Mouse (Mus musculus) heart, embryonic 12.5 days (tissue): ENCODE measurements around the gene Cd34. TPM values are rescaled to one million over a fixed set of nuclear protein-coding genes. Genes with fewer than 3 reads are reported as not detected.

Experiments
- ATAC-seq: fragments of 200-750 bp; cut with Nextera tagmentation; 2 replicates; pipeline ENCODE4 v1.8.0; 2017; ENCODE audit warnings: moderate TSS enrichment, moderate library complexity; ENCODE audit not compliant: insufficient number of reproducible peaks, low FRiP score
- H3K27ac ChIP-seq: fragments of 300-500 bp; sonication (generic); 2 replicates; pipeline ENCODE4 v1.5.1; 2016; ENCODE audit warnings: mild to moderate bottlenecking, moderate library complexity; ENCODE audit not compliant: poor library complexity, severe bottlenecking
- H3K27me3 ChIP-seq: fragments of 300-500 bp; sonication (generic); replicated peaks from 2 replicates; pipeline ENCODE4 v1.6.1; 2016; ENCODE audit warnings: mild to moderate bottlenecking, moderate library complexity
- H3K36me3 ChIP-seq: fragments of 300-500 bp; sonication (generic); 2 replicates; pipeline ENCODE4 v1.6.1; 2016; ENCODE audit warnings: mild to moderate bottlenecking, moderate library complexity
- H3K4me1 ChIP-seq: fragments of 300-500 bp; sonication (generic); replicated peaks from 2 replicates; pipeline ENCODE4 v1.6.1; 2016; ENCODE audit warnings: mild to moderate bottlenecking
- H3K4me2 ChIP-seq: fragments of 300-500 bp; sonication (generic); 2 replicates; pipeline ENCODE4 v1.6.1; 2016; ENCODE audit warnings: mild to moderate bottlenecking, moderate library complexity
- H3K4me3 ChIP-seq: fragments of 300-500 bp; sonication (generic); 2 replicates; pipeline ENCODE4 v1.5.1; 2016; ENCODE audit warnings: mild to moderate bottlenecking
- H3K9ac ChIP-seq: fragments of 300-500 bp; sonication (generic); 2 replicates; pipeline ENCODE4 v1.6.1; 2016; ENCODE audit warnings: mild to moderate bottlenecking, moderate library complexity
- H3K9me3 ChIP-seq: fragments of 300-500 bp; sonication (generic); replicated peaks from 2 replicates; pipeline ENCODE4 v1.6.1; 2016; ENCODE audit warnings: mild to moderate bottlenecking, moderate library complexity
- WGBS: fragments of 180-500 bp; shearing (Covaris S2); methylation state at CpG from one replicate; pipeline ENCODE4 v1.1.7; 2016; 5-methylcytosine and 5-hydroxymethylcytosine counted together
- polyA plus RNA-seq: library from polyadenylated mRNA; unstranded; fragments of >200 nt; fragmentation: Nextera tagmentation; extraction: Ambion mirVana; gene quantifications from 2 replicates; pipeline ENCODE4 v1.2.1, GENCODE M21; 2016

Cd34 gene
- polyA plus RNA-seq, 1 experiment from 2014 or later = 86.2 TPM

DNA sequence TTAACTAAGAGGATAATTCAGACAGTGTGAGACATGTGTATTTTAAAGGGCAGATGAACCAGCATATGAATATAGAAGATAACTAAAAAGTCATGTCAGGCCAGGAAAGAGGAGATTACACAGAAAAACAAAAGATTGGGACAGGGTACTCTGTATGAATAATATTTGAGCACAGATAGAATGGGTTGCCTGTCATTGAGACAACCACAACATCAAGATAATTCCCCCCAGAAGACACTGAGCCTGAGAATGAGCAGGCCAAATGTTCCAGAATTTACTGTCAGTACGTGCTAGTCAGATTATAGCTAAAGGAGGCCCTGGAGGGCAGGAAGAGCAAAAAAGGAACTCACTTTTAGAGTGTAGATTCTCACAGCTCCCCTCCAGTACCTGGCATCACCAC, 3.3 kb upstream of the Cd34 start:
- ATAC-seq = no peak
- WGBS = 40% methylated on average over 1 of the region's 1 CpGs

DNA sequence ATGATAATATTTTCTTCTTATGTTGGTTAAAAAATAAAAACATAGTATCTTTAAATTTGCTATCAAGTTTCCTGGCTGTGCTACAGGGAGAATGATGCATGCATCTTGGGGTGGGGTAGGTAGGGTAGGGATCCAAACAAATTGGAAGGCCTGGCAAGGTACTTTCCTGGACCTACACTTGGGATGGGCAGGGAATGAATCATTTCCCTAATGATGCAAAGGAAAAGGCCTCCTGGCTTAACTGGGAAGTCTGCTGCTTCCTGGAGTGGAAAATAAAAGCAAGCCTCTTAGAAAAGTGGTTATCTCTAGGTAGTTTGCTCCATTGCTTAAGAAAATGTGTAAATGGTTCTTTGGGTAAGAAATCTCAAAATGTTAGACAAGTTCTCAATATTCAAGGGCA, 2.9 kb downstream of the Cd34 start:
- Histone ChIP-seq H3K36me3 (no peaks in the 10 kb centered on the region), H3K9ac (no peak overlapping the region), H3K9me3 (no peaks in the 10 kb centered on the region), H3K4me3 (no peak overlapping the region), H3K4me2 (0 out of 2 replicates have a peak overlapping the region, but pooled peaks have one; percentile 40), H3K4me1 (peaks cover 24% of the 10 kb centered on the region), H3K27ac (peak overlapping the region; percentile 50), H3K27me3 (peaks cover 9% of the 10 kb centered on the region; the same call in 1 of the 2 replicates)
- no peak for ATAC-seq

More for the DNA sequence above, 3.3 kb upstream of the Cd34 start:
- no peak overlapping the region for H3K27ac ChIP-seq
- peaks cover 9% of the 10 kb centered on the region; the same call in 1 of the 2 replicates for H3K27me3 ChIP-seq
- no peaks in the 10 kb centered on the region for H3K36me3 ChIP-seq
- H3K4me3 ChIP-seq = no peak overlapping the region
- no peaks in the 10 kb centered on the region for H3K9me3 ChIP-seq
- H3K4me2 ChIP-seq = no peak overlapping the region
- H3K9ac ChIP-seq = no peak overlapping the region
- peaks cover 21% of the 10 kb centered on the region for H3K4me1 ChIP-seq

DNA sequence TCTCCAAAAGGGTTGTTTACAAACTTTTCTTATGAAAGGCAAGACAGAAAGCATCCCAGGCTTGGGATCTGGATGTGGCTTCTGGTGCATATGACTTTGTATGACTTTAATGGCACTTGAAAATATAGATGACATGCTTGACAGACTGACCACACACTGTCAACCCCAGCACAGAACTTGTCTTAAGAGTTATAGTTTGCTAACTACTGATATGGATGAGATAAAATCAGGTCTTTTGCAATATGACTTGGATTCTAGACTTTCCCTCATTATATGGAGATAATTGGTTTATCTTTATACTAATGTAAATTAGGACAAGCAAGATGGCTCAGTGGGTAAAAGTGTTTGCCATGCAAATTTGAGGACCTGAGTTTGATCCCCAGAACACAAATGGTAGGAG, 4.3 kb downstream of the Cd34 start:
- Histone ChIP-seq H3K27ac (no peak overlapping the region), H3K9ac (no peak overlapping the region), H3K27me3 (peaks cover 9% of the 10 kb centered on the region; the same call in 1 of the 2 replicates), H3K9me3 (no peaks in the 10 kb centered on the region), H3K4me2 (no peak overlapping the region), H3K4me3 (no peak overlapping the region), H3K36me3 (0 out of 2 replicates have a peak, but pooled peaks cover 3% of the 10 kb centered on the region), H3K4me1 (peaks cover 21% of the 10 kb centered on the region; the same call in 1 of the 2 replicates)
- no peak for ATAC-seq

DNA sequence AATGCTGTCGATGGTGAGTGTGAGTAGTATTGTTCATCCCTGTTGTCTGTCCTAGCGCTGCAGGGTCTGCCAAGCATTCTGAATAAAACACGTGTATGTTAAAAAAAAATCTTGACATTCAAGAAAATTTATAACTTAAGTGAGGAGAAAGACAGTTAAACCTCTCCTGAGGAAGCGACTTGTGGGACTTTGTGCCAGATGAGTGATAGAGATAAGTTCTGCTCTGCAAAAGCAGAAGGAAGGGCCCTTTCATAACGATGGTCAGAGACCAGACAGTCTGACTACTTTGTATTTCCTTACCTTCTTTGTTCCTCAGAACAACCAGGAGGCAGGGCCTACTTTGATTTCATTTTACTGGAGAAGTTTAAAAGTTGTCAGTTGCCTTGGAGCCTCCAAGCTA, 4.9 kb downstream of the Cd34 start:
- H3K4me2 ChIP-seq = no peak overlapping the region; the same call in 1 of the 2 replicates
- H3K36me3 ChIP-seq = 0 out of 2 replicates have a peak, but pooled peaks cover 4% of the 10 kb centered on the region
- no peak overlapping the region for H3K27ac ChIP-seq
- no peaks in the 10 kb centered on the region for H3K9me3 ChIP-seq
- no peak overlapping the region for H3K4me3 ChIP-seq
- H3K9ac ChIP-seq = no peak overlapping the region
- WGBS = 69% methylated on average over 5 of the region's 5 CpGs
- peaks cover 20% of the 10 kb centered on the region; the same call in 1 of the 2 replicates for H3K4me1 ChIP-seq
- ATAC-seq = no peak
- H3K27me3 ChIP-seq = peaks cover 9% of the 10 kb centered on the region; the same call in 1 of the 2 replicates

DNA sequence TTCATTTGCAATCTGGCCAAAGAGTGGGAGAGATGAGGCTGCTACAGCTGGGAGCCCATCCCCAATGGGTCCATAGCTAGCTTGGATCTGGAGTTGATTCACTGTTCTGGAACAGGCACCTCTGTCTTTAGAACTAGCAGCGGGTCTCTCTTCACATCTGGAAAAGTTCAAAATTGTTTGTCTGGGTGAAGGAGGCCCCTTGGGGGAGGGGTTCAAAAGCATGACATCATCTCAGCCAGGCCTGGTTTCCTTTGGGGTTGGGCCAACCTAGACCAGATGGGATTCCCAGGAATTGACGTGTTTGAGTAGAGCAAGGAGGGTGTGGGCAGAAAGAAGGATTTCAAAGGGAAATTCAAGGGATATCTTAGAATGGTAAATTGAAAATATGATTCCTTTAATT, 6.8 kb downstream of the Cd34 start:
- peak; percentile 51 for ATAC-seq
- 30% methylated on average over 2 of the region's 2 CpGs for WGBS
- Histone ChIP-seq H3K9ac (no peak overlapping the region), H3K4me1 (peaks cover 21% of the 10 kb centered on the region), H3K4me2 (no peak overlapping the region), H3K36me3 (0 out of 2 replicates have a peak, but pooled peaks cover 4% of the 10 kb centered on the region), H3K27ac (no peak overlapping the region; the same call in 1 of the 2 replicates), H3K27me3 (no peaks in the 10 kb centered on the region), H3K9me3 (no peaks in the 10 kb centered on the region), H3K4me3 (no peak overlapping the region)

DNA sequence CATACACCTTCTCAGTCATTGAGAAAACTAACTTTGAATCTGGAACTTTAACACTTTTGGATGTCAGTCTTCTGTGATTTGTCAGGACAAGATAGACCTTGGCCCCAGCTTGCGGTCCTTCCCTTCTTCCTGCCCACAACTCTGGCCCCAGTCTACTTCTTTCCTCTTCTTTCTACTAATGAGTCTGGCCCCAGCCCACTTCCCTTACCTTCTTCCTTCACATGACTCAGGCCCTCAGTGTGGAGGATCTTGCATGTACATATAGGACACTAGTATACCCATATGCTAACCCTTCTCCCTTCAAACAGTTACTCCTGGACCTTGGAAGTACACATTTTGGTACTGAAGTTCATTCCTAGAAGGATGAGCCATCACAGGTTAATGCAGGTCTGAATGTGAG, 7.8 kb downstream of the Cd34 start:
- no peak overlapping the region for H3K9ac ChIP-seq

DNA sequence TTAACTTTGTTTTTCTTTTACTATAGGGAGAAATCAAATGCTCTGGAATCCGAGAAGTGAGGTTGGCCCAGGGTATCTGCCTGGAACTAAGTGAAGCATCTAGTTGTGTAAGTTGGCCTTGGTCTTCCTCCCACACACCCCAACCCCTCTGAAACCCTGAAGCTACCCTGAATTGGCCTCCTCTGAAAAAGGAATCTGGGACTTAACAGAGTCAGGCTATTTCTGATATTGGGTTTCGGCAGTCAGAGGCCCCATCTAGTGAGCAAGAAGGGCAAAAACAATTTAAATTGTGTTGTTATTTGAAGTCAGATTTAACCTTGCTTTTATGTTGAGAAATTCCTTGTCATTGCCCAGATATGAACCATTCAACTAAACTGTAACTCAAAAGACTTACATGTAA, 12.3 kb downstream of the Cd34 start:
- H3K4me2 ChIP-seq = no peak overlapping the region
- no peak for ATAC-seq
- no peaks in the 10 kb centered on the region for H3K27me3 ChIP-seq
- peaks cover 8% of the 10 kb centered on the region; the same call in 1 of the 2 replicates for H3K4me1 ChIP-seq
- no peak overlapping the region for H3K27ac ChIP-seq
- no peak overlapping the region for H3K4me3 ChIP-seq
- 48% methylated on average over 2 of the region's 2 CpGs for WGBS
- H3K9me3 ChIP-seq = no peaks in the 10 kb centered on the region
- no peak overlapping the region for H3K9ac ChIP-seq
- peaks cover 4% of the 10 kb centered on the region; the same call in 1 of the 2 replicates for H3K36me3 ChIP-seq

More for the DNA sequence above, 7.8 kb downstream of the Cd34 start:
- 0 out of 2 replicates have a peak, but pooled peaks cover 4% of the 10 kb centered on the region for H3K36me3 ChIP-seq
- no peak overlapping the region for H3K4me3 ChIP-seq
- no peaks in the 10 kb centered on the region for H3K27me3 ChIP-seq
- ATAC-seq = no peak
- H3K4me2 ChIP-seq = no peak overlapping the region
- no peak overlapping the region for H3K27ac ChIP-seq
- H3K9me3 ChIP-seq = no peaks in the 10 kb centered on the region
- WGBS = 85% methylated on average over 1 of the region's 1 CpGs
- peaks cover 18% of the 10 kb centered on the region for H3K4me1 ChIP-seq

DNA sequence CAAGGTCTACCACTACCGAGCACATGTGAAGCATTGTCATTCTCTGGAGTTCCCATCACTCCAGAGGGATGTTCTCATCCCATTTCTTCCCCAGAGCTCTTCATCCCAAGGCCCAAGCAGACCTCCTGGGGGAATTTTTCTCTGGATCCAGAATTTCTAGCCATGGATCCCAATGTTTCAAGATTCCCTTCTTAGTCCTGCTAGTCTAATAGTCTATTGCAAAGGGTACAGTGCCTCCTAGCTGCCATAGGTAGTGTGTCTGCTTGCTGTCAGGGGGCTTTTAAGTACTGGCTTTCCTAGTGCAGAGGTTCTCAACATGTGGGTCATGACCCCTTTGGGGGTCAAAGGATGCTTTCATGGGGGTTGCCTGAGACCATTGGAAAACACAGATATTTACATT, 14.3 kb downstream of the Cd34 start:
- no peaks in the 10 kb centered on the region for H3K27me3 ChIP-seq
- H3K36me3 ChIP-seq = peaks cover 2% of the 10 kb centered on the region; the same call in 1 of the 2 replicates
- no peak for ATAC-seq
- H3K9ac ChIP-seq = no peak overlapping the region
- H3K4me1 ChIP-seq = peaks cover 8% of the 10 kb centered on the region; the same call in 1 of the 2 replicates
- H3K4me3 ChIP-seq = no peak overlapping the region
- H3K9me3 ChIP-seq = no peaks in the 10 kb centered on the region
- no peak overlapping the region for H3K4me2 ChIP-seq
- WGBS = 68% methylated on average over 1 of the region's 1 CpGs
- no peak overlapping the region for H3K27ac ChIP-seq

DNA sequence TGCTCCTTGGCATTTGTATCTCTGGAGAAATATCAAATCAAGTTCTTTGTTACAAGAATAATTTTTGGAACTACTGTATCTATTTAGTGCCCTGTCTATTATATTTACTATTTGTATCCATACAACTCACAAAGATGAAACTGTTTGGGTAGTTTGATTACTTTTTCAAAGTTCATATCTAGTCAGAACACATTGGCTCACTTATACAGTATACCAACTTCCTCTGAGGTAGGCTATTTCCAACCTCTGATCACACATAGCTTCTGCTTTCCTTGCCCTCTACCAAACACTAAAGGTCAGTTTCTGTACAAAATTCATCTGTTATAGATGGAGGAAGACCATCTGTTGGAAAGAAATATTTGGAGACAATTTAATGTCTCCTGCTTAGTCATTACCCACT, 16.1 kb downstream of the Cd34 start:
- H3K9me3 ChIP-seq = no peaks in the 10 kb centered on the region
- no peak overlapping the region for H3K4me2 ChIP-seq
- no peak overlapping the region for H3K4me3 ChIP-seq
- no peaks in the 10 kb centered on the region for H3K27me3 ChIP-seq
- H3K4me1 ChIP-seq = peaks cover 3% of the 10 kb centered on the region; the same call in 1 of the 2 replicates
- no peak for ATAC-seq
- H3K9ac ChIP-seq = no peak overlapping the region
- H3K27ac ChIP-seq = no peak overlapping the region
- H3K36me3 ChIP-seq = peaks cover 8% of the 10 kb centered on the region; the same call in 1 of the 2 replicates

DNA sequence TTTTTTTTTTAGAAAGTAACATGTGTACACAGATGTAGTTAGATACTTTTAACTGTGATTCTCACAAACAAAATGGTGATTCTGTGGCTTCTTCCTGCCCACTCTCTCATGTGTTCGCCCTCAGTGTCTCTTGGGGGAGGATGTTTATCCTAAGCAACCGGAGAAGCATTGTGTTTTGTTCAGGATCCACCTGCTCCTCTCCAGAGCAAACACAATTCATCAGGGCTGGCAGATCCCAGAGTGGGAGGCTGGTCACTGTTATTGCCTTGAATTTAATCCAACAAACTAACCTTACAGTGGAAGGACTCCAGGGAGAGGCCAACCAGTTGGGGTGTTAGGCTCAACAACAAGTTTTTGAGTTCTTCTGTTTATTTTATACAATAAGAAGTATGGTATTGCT, 17.1 kb downstream of the Cd34 start:
- Histone ChIP-seq H3K9ac (no peak overlapping the region), H3K4me2 (no peak overlapping the region), H3K27me3 (no peaks in the 10 kb centered on the region), H3K36me3 (peaks cover 15% of the 10 kb centered on the region; the same call in 1 of the 2 replicates), H3K9me3 (no peaks in the 10 kb centered on the region), H3K4me3 (no peak overlapping the region), H3K4me1 (no peaks in the 10 kb centered on the region), H3K27ac (no peak overlapping the region)
- WGBS = 62% methylated on average over 2 of the region's 2 CpGs
- ATAC-seq = no peak

DNA sequence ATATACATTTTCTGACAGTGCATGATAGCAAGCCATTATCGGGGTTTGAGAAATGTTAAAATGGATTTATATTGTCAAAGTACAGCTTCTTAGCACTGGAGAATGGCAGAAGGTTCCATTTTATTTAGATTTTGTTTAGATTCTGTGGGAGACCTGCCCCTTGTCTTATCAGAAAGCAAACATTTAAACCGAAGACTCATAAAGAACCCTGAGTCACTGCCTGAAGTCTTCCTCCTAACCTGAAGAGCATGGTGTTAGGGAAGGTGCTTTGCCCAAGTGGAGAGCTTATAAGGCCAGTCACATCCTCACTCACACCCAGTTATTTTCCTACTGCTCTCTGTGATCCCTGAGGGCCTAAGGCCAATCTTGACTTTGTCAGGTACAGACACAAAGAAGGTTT, 18.4 kb downstream of the Cd34 start:
- H3K27me3 ChIP-seq = no peaks in the 10 kb centered on the region
- no peak for ATAC-seq
- H3K4me1 ChIP-seq = no peaks in the 10 kb centered on the region
- WGBS = 42% methylated on average over 2 of the region's 2 CpGs
- H3K36me3 ChIP-seq = peaks cover 15% of the 10 kb centered on the region; the same call in 1 of the 2 replicates
- no peak overlapping the region for H3K27ac ChIP-seq
- no peak overlapping the region for H3K4me3 ChIP-seq
- H3K9ac ChIP-seq = no peak overlapping the region
- H3K9me3 ChIP-seq = no peaks in the 10 kb centered on the region
- H3K4me2 ChIP-seq = no peak overlapping the region

DNA sequence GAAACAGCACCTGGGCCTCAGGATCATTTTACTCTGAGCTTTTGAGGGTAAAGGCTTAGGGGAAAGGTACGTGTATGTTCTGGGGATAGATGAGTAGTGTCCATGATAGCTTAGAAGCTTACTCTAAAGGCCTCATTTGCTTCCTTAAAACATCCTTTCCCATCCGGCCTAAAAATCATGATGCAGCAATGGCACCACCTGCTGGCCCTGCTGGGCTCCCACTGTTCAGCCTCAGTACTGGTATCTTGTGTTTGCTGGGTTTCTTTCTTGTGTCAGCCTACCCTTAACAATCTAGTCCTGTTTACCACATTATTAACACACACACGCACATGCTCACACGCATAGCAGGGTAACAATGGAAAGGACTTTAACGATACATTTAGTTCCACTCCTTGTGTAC, 23.6 kb downstream of the Cd34 start:
- Histone ChIP-seq H3K36me3 (peaks cover 15% of the 10 kb centered on the region; the same call in 1 of the 2 replicates), H3K4me3 (no peak overlapping the region), H3K27me3 (no peaks in the 10 kb centered on the region), H3K9me3 (no peaks in the 10 kb centered on the region), H3K4me2 (no peak overlapping the region), H3K27ac (no peak overlapping the region), H3K4me1 (no peaks in the 10 kb centered on the region), H3K9ac (no peak overlapping the region)
- WGBS = 34% methylated on average over 5 of the region's 5 CpGs
- no peak for ATAC-seq
